Mouse (Mus musculus) small intestine, adult 2 months (tissue): ENCODE measurements at regions not wholly inside any gene's neighbourhood (a gene's known extent, or its start where the extent isn't known, plus 50 kb on each side); places are given as distances from the start of the nearest gene placed in this dataset.

ENCODE experiments used
- CTCF ChIP-seq: fragments of 200-500 bp; IDR thresholded peaks from 2 replicates; pipeline ENCODE4 v1.5.1; 2012; ENCODE audit warnings: low read depth, mild to moderate bottlenecking, control low read depth, inconsistent platforms, low read length, moderate library complexity, mixed read lengths; ENCODE audit not compliant: insufficient replicate concordance, insufficient read length; ENCODE audit errors: extremely low read depth
- POLR2A ChIP-seq: fragments of 200-500 bp; IDR thresholded peaks from 2 replicates; pipeline ENCODE4 v1.6.1; 2012; ENCODE audit warnings: low read depth, mild to moderate bottlenecking, control low read depth, inconsistent platforms, low read length, moderate library complexity

DNA sequence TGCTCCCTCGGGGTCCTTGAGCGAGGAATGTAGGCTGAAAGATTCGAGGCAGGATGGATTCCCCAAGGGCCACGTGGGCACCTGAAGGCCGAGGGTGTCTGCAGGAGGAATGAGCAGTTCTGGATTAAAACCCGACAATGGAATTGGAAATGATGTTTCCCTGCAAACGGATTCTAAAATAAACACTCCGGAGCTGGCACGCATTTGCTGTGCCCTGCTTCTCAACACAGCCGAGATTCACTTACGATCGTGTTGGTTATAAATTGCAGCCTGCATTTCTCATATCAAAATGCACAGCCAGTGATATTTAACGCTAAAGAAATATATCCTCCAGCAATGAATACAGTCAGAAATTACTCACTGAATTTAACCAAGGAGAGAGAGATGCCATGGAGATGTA lies 169.4 kb upstream of the Fam19a5 start:
- TF ChIP-seq CTCF (no peak), POLR2A (no peak)
